Mouse (Mus musculus): Measurements from ENCODE around the gene Vamp5.

- no peak for TF ChIP-seq CTCF (conservative IDR thresholded peaks at IDR 0.05 in 1 of 2, IDR thresholded peaks at IDR 0.05 in 1 of 2; ENCODE audit: low read depth in 2 of 2, low read length in 2 of 2)
- TF ChIP-seq CHD2 (IDR thresholded peaks at IDR 0.05; ENCODE audit: low read length): no peak
- TF ChIP-seq POLR2AphosphoS2 (IDR thresholded peaks at IDR 0.05; ENCODE audit: low read depth, low read length): no peak
- no peak for TF ChIP-seq RCOR1 (conservative IDR thresholded peaks at IDR 0.05; ENCODE audit: low read depth, low read length)
- no peak for TF ChIP-seq ZMIZ1 (IDR thresholded peaks at IDR 0.05; ENCODE audit: low read depth, low read length)
- no peak for TF ChIP-seq RAD21 (IDR thresholded peaks at IDR 0.05; ENCODE audit: low read depth, low read length)
- no peak for TF ChIP-seq MAX (IDR thresholded peaks at IDR 0.05; ENCODE audit: low read length)
- TF ChIP-seq ZKSCAN1 (IDR thresholded peaks at IDR 0.05; ENCODE audit: borderline replicate concordance, low read depth, low read length): no peak
- TF ChIP-seq POLR2A (IDR thresholded peaks at IDR 0.05; ENCODE audit: low read depth, low read length): no peak
Observed at GRCm38 (mm10) chr6:72410518-72410917, 30.2 kb upstream of the Vamp5 start.
